Mouse (Mus musculus) myocyte (in vitro differentiated cells): ENCODE data around the gene 6330409D20Rik. TPM values are rescaled to one million over a fixed set of nuclear protein-coding genes. Genes with fewer than 3 reads are reported as not detected.
A peak's percentile ranks its signal among the peaks of the same experiment; 100 is the strongest.

ENCODE experiments used
- H3K27me3 ChIP-seq: one replicate; pipeline ENCODE4 v1.6.1; 2011; ENCODE audit not compliant: control insufficient read depth, insufficient read depth, insufficient read length
- H3K36me3 ChIP-seq: one replicate; pipeline ENCODE4 v1.6.1; 2011; ENCODE audit not compliant: control insufficient read depth, insufficient read depth
- H3K4me2 ChIP-seq: one replicate; pipeline ENCODE4 v1.6.1; 2011; ENCODE audit warnings: low read depth, control low read depth
- H3K4me3 ChIP-seq: one replicate; pipeline ENCODE4 v1.5.1; 2011; ENCODE audit warnings: mild to moderate bottlenecking, control low read depth, moderate library complexity
- H3K79me2 ChIP-seq: one replicate; pipeline ENCODE4 v1.6.1; 2011; ENCODE audit not compliant: control insufficient read depth, insufficient read depth
- H3ac ChIP-seq: one replicate; pipeline ENCODE4 v1.6.1; 2011; ENCODE audit not compliant: control insufficient read depth, insufficient read length
- CEBPB ChIP-seq: IDR thresholded peaks from 2 replicates; pipeline ENCODE4 v1.6.1; 2011; ENCODE audit warnings: mild to moderate bottlenecking, moderate library complexity; ENCODE audit not compliant: poor library complexity, insufficient read depth, severe bottlenecking
- E2F4 ChIP-seq: IDR thresholded peaks from one replicate; pipeline ENCODE4 v1.6.1; 2011; ENCODE audit warnings: mild to moderate bottlenecking, control low read depth, moderate library complexity; ENCODE audit not compliant: insufficient read depth
- MAX ChIP-seq: IDR thresholded peaks from one replicate; pipeline ENCODE4 v1.6.1; 2011; ENCODE audit warnings: low read depth, mild to moderate bottlenecking, control low read depth
- MYOD1 ChIP-seq, 3 experiments: IDR thresholded peaks; one replicate each; pipeline ENCODE4 v1.6.1; 2011; ENCODE audit warnings: control low read depth in 2 of 3, low read depth in 2 of 3, mild to moderate bottlenecking in 2 of 3, moderate library complexity in 1 of 3; ENCODE audit not compliant: insufficient read length in 2 of 3, control insufficient read depth in 1 of 3
- MYOG ChIP-seq, 3 experiments: IDR thresholded peaks; one replicate each; pipeline ENCODE4 v1.6.1; 2011; ENCODE audit warnings: control low read depth in 2 of 3, low read depth in 2 of 3, mild to moderate bottlenecking in 2 of 3; ENCODE audit not compliant: insufficient read length in 2 of 3, control insufficient read depth in 1 of 3, insufficient read depth in 1 of 3
- POLR2A ChIP-seq: IDR thresholded peaks from one replicate; pipeline ENCODE4 v1.6.1; 2011; ENCODE audit warnings: low read depth, mild to moderate bottlenecking, control low read depth, moderate library complexity; ENCODE audit not compliant: insufficient read length
- POLR2AphosphoS2 ChIP-seq: IDR thresholded peaks from one replicate; pipeline ENCODE4 v1.6.1; 2011; ENCODE audit warnings: low read depth, control low read depth; ENCODE audit not compliant: insufficient read length
- REST ChIP-seq: IDR thresholded peaks from one replicate; pipeline ENCODE4 v1.6.1; 2011; ENCODE audit warnings: mild to moderate bottlenecking, control low read depth, moderate library complexity; ENCODE audit not compliant: insufficient read depth, insufficient read length
- SRF ChIP-seq: IDR thresholded peaks from one replicate; pipeline ENCODE4 v1.6.1; 2011; ENCODE audit warnings: low read depth; ENCODE audit not compliant: control insufficient read depth, insufficient read length
- TCF12 ChIP-seq: IDR thresholded peaks from one replicate; pipeline ENCODE4 v1.6.1; 2011; ENCODE audit warnings: mild to moderate bottlenecking, control low read depth; ENCODE audit not compliant: poor library complexity, insufficient read depth, severe bottlenecking
- TCF3 ChIP-seq: IDR thresholded peaks from one replicate; pipeline ENCODE4 v1.6.1; 2011; ENCODE audit warnings: low read depth, control low read depth; ENCODE audit not compliant: insufficient read length
- USF1 ChIP-seq: IDR thresholded peaks from one replicate; pipeline ENCODE4 v1.6.1; 2011; ENCODE audit warnings: low read depth, mild to moderate bottlenecking, control low read depth, moderate library complexity
- polyA plus RNA-seq: library from polyadenylated mRNA; unstranded; fragments of >200 nt; fragmentation: generic; extraction: Trizol; gene quantifications from one replicate; pipeline ENCODE4 v1.2.1, GENCODE M21; 2012; ENCODE audit warnings: missing spikeins

6330409D20Rik gene
- polyA plus RNA-seq, 1 experiment: not detected

- H3K27me3 ChIP-seq: peaks cover 25% of the 10 kb centered on the region
- H3K36me3 ChIP-seq: no peaks in the 10 kb centered on the region
- TF ChIP-seq E2F4 (no peak), MAX (no peak), POLR2AphosphoS2 (no peak), TCF3 (no peak), MYOG (IDR thresholded peaks at IDR 0.05; ENCODE audit: control insufficient read depth in 1 of 3, insufficient read depth in 1 of 3, insufficient read length in 2 of 3, low read depth in 2 of 3) (no peak), REST (no peak), CEBPB (no peak), MYOD1 (IDR thresholded peaks at IDR 0.05; ENCODE audit: control insufficient read depth in 1 of 3, insufficient read length in 2 of 3, low read depth in 2 of 3) (no peak), POLR2A (no peak)
- no peak overlapping the region for H3ac ChIP-seq
- no peaks in the 10 kb centered on the region for H3K79me2 ChIP-seq
- no peak overlapping the region for H3K4me3 ChIP-seq
- H3K4me2 ChIP-seq: no peak overlapping the region
Observed at GRCm38 (mm10) chr2:32741273-32742172, 707 bp upstream of the 6330409D20Rik start.

GRCm38 (mm10) chr2:32739311-32739710, 1.5 kb downstream of the 6330409D20Rik start:
- Histone ChIP-seq H3ac (no peak overlapping the region), H3K79me2 (no peaks in the 10 kb centered on the region), H3K4me3 (no peak overlapping the region), H3K4me2 (no peak overlapping the region), H3K36me3 (no peaks in the 10 kb centered on the region), H3K27me3 (peaks cover 18% of the 10 kb centered on the region)
- TF ChIP-seq MYOD1 (IDR thresholded peaks at IDR 0.05; ENCODE audit: control insufficient read depth in 1 of 3, insufficient read length in 2 of 3, low read depth in 2 of 3): no peak

GRCm38 (mm10) chr2:32737008-32737407, 3.8 kb downstream of the 6330409D20Rik start:
- Histone ChIP-seq H3K79me2 (no peaks in the 10 kb centered on the region), H3K4me2 (no peak overlapping the region), H3K4me3 (no peak overlapping the region), H3K36me3 (no peaks in the 10 kb centered on the region), H3ac (no peak overlapping the region), H3K27me3 (peaks cover 12% of the 10 kb centered on the region)
- no peak for TF ChIP-seq TCF3
- no peak for TF ChIP-seq SRF
- no peak for TF ChIP-seq USF1
- TF ChIP-seq MYOG (IDR thresholded peaks at IDR 0.05; ENCODE audit: control insufficient read depth in 1 of 3, insufficient read depth in 1 of 3, insufficient read length in 2 of 3, low read depth in 2 of 3): no peak
- TF ChIP-seq CEBPB: no peak
- TF ChIP-seq POLR2AphosphoS2: no peak

- no peak overlapping the region for H3K4me2 ChIP-seq
- no peaks in the 10 kb centered on the region for H3K79me2 ChIP-seq
- TF ChIP-seq TCF12: no peak
- no peak for TF ChIP-seq CEBPB
- no peak for TF ChIP-seq MAX
- peak in 1 of 3 experiments; percentile 43 for TF ChIP-seq MYOD1 (IDR thresholded peaks at IDR 0.05; ENCODE audit: control insufficient read depth in 1 of 3, insufficient read length in 2 of 3, low read depth in 2 of 3)
- no peak for TF ChIP-seq E2F4
- no peak for TF ChIP-seq REST
- TF ChIP-seq MYOG (IDR thresholded peaks at IDR 0.05; ENCODE audit: control insufficient read depth in 1 of 3, insufficient read depth in 1 of 3, insufficient read length in 2 of 3, low read depth in 2 of 3): peak in 1 of 3 experiments; percentile 42
- TF ChIP-seq POLR2AphosphoS2: no peak
- no peak for TF ChIP-seq SRF
- no peak for TF ChIP-seq USF1
- TF ChIP-seq TCF3: no peak
- peaks cover 6% of the 10 kb centered on the region for H3K27me3 ChIP-seq
- no peak overlapping the region for H3K4me3 ChIP-seq
- H3K36me3 ChIP-seq: no peaks in the 10 kb centered on the region
- H3ac ChIP-seq: no peak overlapping the region
Observed at GRCm38 (mm10) chr2:32736306-32736829, 4.4 kb downstream of the 6330409D20Rik start.

GRCm38 (mm10) chr2:32734933-32735332, 5.9 kb downstream of the 6330409D20Rik start:
- H3K36me3 ChIP-seq: no peaks in the 10 kb centered on the region
- no peaks in the 10 kb centered on the region for H3K79me2 ChIP-seq
- no peak overlapping the region for H3K4me2 ChIP-seq
- TF ChIP-seq REST (no peak), SRF (no peak), MYOD1 (IDR thresholded peaks at IDR 0.05; ENCODE audit: control insufficient read depth in 1 of 3, insufficient read length in 2 of 3, low read depth in 2 of 3) (no peak), MYOG (IDR thresholded peaks at IDR 0.05; ENCODE audit: control insufficient read depth in 1 of 3, insufficient read depth in 1 of 3, insufficient read length in 2 of 3, low read depth in 2 of 3) (no peak), E2F4 (no peak), CEBPB (no peak), USF1 (no peak), TCF12 (no peak), TCF3 (no peak), POLR2AphosphoS2 (no peak), POLR2A (no peak)
- no peak overlapping the region for H3ac ChIP-seq
- H3K27me3 ChIP-seq: no peaks in the 10 kb centered on the region
- no peak overlapping the region for H3K4me3 ChIP-seq
